Mouse (Mus musculus): ENCODE results near the gene Sh3rf3.
A peak's percentile ranks its signal among the peaks of the same experiment; 100 is the strongest.

The Sh3rf3 gene

DNA sequence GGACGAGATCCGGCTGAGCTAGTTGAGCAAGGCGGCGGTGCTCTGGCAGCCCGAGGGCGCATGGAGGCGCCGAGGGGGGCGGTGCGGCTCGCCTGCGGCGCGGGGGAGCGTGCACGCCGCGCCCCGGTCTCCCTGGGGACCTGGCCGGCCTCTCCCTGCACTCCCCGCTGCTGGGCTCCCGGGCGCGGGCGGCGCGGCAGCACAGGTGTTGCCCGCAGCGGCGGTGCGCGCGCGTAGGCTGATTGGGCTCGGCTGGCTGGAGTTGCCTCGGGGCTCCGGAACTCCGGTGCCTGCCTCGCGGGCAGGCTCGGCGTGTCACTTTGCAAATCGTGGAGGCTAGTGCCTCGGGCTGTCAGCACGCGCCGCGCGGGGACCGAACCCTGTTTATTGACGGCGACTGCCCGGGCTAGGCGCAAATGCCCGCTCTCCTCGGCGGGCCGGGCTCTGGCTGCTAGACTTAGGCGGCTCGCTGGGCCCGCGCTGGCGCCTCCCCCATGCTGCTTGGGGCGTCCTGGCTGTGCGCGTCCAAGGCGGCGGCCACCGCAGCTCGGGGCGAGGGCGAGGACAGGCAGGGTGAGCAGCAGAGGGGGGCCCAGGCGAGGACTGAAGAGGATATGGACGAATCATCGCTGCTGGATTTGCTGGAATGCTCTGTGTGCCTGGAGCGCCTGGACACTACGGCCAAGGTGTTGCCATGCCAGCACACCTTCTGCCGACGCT is at the start of gene Sh3rf3:
Gene Sh3rf3, plus strand, starts transcription at position 279 of the 720 bp plus-strand sequence.
- DNase-seq: peak; percentile 3

DNA sequence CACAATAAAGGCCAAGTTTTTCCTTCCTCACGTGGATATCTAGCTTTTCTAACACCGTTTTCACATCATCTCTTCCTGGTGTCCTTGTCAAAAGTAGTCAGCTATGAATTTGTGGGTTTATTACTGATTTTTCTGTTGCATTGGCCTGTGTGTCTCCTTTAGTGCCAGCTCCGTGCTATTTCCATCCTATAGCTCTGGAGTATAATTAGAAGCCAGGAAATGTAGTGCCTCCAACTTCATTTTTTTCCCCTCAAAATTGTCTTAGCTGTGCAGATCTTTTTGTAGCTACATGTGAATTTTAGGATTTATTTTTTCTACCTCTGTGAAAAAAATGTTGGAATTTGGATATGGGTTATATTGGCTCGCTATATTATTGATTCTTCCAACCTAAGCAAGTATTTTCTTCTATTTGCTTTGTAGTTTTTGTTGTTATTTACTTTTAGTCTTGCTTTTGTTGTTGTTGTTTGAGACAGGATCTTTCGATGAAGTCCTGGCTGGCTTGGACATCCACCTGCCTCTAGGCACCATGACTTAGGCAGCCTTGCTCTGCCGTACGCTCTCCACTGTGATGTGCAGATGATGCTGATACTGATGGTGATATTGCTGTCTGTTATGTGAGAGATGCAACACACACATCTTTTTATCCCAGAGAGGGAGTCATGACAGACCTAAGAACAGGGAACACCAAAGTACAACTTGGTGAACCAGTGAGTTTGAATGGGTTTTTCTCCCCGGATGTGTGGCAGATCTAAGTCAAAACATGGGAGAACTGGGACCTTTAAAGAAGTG is 24.5 kb upstream of the Sh3rf3 start:
- DNase-seq: no peak

DNA sequence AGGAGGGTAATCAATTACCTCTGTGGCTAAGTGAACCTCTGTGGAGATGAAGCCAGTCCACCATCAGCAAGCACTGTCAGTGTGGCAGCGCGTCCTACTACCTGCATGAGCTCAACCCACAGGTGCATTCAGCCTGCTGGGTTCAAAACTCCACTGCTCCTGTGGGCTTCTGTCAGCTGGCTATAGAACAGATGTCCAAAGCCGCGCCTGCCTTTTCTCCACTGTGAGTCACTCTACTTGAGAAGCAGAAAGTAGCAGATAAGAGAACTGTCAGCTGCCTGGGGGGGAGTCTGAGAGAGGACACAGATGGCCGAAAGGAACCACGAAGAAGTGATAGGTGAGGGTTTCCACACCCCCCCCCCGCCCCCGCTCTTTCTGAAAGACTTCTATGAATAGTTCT is 15.6 kb upstream of the Sh3rf3 start:
- DNase-seq: no peak

DNA sequence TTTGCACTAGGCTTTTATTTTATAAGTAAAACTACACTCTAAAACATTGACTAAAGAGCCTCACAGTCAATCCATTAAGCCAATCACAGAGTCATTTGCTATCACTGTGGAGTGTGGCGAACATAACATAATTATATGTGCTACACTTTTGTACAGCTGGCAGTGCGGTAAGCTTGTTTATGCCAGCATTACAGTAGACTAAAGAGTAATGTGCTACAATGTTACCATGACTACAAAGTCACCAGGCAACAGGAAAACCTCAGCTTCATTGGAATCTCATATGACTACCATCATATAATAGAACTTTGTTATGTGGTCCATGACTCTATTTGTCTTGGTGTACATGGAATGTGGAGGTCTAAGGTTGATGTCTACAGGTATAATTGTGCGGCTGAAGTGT is 15.0 kb upstream of the Sh3rf3 start:
- DNase-seq: no peak

DNA sequence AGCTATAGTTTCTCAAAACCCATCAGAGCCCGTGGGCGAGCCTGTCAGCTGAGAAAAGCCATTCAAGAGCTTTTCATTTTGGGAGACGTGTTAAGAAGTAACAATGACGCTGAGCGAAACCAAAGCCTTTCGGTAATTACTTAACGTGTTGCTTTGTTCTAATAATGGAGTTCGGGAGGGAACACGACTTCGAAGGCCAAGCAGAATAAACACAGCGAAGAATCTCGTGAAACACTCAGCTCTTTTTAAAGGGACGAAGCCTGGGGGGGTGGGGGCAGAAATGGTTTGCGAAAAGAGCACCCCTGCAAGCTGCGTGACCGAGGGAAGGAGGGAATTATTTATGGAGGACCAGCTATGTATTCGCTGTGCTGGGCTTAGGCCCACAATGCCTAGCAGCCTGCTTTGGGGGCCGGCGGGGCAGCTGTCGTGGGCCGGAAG is 12.1 kb upstream of the Sh3rf3 start:
- no peak for DNase-seq

DNA sequence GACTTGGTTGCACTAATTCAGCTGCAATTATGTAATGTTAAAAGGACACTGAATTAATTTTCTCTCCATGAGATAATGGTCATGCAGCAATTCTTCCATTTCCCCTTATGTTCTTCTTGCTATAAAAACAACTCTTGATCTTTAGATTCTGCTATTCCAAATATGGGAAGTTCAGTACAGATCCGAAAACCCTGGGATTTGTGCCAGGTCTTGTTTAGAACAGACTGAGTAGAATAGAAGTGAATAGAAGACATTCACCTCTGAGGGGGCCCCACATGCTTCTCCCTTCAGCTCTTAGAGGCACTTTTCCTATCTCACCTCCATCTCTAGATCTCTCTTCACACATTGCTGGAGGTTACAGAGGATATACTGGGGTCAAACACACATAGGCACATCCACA is 10.8 kb upstream of the Sh3rf3 start:
- DNase-seq: no peak

DNA sequence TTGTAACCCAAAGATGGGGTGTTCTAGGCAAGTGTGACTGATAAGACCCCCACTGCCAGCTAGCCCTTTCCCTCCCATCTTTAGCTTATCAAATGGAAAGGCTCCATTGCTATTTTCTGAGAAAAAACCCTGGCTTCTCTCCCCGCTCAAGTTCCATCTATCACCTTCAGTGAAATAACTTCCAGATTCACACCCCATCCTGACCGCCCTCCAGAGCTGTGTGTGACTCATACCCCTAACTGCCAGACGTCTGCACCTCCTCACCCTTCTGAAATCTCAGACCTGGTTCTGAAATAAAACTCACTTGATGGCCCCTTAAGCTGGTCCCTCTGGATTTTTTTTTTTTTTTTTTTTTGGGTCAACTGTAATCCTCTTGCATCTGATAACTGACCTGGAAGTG is 5.2 kb upstream of the Sh3rf3 start:
- DNase-seq: no peak

DNA sequence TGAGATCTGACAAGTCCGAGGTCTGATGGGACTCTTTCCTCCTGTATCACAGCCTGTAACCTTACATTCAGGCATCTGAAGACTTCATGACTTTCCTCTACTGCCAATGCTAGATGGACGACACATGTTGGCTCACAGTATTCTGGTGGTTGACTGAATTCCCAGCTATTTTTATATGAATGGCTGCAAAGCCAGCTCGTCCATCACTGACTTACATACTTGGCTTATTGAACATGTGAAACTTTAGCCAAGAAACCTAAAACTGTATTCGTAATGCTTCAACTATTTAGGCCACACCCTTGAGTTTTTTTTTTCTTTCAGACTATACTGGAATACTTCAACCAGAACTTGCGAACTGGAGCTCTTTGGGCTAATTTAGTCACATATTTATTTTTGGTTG is 3.0 kb upstream of the Sh3rf3 start:
- DNase-seq: no peak

DNA sequence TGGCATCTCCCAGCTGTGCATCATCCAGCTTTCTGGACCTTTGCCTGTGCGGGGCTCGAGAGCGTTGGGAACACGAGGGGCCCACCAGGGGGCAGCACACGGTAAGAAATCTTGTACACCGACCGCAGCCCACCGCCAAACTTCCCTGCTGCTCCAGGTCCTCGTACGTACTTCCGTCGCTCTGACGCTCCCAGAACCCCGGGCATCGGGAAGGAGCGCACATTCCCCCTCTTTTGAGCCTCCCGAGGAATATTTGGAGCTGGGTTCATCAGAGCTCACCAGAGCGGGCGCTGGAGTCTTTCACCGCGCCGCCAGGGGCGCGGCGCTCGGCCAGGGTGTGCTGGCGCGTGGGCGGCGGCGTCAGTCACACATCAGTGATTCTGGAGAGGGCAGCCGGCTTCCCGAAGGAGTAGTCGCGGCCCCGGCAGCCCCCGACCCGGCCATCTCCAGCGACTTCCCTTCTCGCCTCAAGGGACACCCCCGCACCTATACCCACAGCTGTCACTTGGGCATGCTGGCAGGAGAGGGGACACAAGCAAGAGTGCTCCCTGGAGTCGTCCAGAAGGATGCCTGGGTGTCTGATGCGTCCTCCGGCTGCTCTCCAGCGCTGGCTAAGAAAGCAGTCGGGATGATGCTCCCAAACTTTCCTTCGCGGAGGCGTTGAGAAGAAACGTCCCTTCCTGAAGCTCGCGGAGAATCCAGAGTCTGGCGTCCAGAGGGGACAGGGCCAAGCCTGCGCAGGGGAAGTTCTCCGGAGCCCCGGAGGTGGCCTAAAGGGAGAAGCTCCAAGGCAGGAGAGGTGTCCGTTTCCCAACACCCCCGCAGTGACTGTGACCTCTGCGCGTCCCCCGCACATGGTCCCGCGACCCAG is 714 bp upstream of the Sh3rf3 start:
- DNase-seq: peak; percentile 42

DNA sequence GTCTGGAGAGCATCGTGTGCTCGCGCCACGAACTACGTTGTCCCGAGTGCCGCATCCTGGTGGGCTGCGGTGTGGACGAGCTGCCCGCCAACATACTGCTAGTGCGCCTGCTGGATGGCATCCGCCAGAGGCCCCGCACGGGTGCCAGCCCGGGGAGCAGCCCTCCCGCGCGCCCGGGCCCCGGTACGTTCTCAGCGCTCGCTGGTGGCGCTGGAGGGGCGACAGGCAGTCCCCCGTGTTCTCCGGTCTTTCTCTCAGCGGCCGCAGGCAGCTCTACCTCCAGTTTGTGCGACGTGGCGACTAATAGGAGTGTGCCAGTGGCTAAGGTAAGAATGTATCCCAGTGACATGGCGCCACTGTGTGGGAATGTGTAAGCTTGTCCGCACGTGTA is 637 bp downstream of the Sh3rf3 start:
- DNase-seq: no peak

DNA sequence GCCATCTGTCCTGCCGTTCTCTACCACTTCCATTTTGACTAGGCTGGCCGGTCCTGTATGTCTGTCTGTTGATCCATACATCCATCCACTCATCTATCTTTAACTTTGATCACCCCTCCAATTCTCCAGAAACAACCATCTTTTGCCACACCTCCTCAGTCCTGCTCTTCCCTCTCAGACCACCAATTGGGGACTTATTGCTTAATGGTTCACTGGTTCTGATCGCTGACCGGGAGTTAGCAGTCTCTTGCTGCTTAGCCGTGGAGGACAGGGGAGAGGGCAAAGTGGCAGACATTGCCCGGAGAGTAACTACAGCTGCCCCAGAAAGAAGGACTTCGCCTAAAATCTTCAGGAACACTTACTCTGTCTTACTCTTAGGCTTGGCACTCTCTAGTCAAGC is 1.3 kb downstream of the Sh3rf3 start:
- DNase-seq: no peak

DNA sequence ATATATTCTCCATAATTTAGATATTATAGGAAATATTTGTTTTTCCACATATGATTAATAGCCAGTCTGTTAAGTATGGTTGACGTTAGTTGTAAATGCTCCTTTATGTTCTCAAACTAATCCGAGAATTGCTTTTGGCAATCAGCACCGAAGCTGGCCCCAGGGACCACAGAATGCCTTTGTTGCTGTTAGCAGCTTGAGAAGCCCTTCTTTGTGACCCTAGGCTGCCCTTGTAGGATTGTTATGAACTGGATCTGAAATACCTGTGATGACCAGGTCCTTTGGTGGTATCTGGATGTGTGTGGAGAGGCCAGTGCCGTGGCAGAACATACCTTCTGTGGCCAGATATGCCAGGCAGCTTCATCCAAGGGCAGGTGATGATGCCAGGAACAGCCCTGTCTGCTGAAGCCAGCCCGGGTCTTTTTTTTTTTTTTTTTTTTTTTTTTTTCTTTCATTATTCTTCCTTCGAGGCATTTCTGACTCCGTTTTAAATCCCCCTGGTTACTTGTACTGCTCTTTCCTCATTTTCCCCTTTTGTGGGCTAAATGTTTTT is 10.9 kb downstream of the Sh3rf3 start:
- DNase-seq: no peak

DNA sequence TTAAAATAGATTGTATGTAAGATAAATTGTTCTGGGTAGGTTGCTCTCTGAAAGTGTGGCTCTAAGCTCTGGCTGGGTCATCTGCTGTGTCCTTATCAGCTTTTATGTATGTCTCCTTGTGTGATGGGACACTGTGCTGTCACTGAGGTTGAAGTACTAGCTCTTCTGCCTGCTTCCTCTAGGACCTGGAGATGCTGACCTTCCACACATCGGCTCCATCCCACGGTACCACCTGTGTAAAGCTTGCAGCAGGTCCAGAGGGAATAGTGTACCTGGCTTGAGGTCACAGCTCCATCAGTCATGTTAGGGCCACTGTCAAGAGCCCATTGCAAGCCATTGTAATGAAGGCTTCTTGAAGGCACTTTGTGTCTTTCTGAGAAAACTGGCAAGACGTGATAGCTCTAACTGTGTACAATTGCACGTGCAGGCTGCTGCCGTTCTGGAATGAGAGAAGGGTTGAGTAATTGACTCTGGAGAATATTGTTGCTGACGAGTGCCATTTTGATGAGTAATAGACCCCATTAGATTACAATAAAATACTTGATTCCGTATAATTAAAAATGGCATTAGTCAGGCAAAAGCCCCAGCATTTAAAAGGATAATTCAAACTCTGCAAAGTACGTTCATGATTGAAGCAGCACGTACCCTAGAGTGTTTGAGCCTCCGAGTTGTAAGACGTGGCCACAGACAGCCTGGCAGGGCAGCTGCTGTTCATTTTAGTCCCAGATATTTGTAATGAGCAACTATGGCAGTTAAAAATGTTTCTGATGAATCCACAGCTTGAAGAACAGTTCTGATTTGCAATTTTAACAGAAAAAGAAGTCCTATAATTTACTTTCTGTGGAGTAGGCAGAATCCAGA is 16.3 kb downstream of the Sh3rf3 start:
- no peak for DNase-seq

DNA sequence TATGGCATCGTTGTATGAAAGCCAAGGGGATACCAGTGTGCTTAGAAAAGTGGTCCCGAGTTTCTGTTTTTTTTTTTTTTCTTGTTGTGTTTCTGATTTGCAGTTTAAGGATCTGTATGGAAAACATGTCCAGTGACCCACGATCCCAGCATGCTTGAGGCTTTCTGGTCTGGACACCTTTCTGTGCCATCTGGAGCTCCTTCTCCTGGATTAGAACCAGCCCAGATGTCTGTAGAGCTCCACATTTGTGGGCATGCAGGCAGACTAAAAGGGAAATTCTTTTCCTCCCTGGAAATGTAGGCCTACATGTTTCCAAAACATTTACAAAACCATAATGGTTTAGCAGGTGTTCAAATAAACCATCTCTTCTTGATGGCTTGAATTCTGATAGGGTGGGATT is 20.0 kb downstream of the Sh3rf3 start:
- no peak for DNase-seq

DNA sequence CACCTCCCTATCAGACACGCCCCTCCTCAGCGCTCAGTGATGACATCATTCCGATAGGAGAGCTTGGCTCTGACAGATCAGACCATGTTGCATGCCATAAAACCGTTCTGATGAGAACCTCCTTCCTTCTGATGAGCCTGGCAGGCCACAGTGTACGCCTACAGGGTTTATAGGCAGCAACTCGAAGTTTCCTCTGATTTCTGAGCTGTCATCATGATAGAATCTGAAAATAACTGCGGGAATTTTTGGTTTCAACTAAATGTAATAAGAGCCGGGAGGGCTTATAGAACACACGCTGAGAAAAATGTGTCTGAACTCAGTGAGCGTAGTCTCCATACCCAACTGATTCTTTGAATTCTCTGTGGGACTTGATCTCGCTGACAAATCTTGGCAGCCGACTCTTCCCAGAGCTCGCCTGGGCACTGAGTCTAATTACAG is 20.6 kb downstream of the Sh3rf3 start:
- DNase-seq: no peak

DNA sequence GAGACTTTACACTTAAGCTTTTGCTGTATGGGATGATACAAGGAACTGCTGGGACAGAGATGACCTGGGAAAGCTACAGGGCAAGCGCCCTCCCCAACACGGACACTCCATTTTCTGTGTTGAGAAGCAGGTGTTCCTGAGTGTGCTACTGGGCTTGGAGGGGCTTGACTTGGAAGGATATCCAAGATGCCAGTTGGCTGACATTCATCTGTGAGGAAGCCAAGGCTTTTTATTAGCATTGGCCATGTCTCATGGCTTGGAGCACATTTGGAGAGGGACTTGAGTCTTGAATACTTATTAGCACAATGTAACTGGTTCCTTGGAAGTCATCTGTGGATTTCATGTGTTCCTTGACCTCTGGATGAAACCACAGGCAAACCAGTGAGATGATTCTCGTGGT is 23.2 kb downstream of the Sh3rf3 start:
- no peak for DNase-seq

DNA sequence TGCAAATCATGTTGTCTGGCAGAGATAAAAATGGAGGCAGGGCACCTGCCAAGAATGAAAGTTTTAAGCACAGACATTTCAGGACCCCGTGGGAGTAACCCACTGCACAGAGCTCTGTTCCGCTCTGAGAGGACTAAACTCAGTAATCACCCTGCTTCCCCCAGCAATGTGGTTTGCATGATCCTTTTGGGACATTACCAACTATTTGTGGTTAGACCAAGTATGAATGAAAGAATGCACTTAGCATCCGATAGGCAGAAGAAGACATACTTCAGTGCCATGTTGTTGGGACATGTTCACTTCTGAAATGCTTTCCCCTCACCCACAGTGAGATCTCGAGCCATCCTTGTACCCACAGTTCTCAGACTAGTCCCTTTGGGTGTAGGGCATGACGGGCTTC is 24.3 kb downstream of the Sh3rf3 start:
- DNase-seq: no peak

DNA sequence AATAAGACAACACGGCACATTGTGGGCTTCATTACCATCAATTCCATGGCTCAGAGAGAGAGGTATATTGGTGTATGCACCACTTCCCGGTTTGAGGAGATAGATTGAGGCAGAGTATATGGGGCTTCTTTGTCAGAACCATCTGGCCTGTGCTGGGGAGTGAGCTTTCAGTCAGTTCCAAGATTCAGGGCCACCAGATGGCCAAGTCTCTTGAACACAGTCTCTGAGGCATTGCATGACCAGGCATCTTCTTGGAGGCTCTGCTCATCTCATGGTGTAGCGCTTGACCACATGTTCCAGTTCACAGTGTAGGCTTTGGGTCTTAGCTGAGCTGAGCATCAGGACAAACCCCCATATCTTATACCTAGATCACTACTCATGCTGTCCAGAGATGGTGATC is 28.8 kb downstream of the Sh3rf3 start:
- DNase-seq: no peak

DNA sequence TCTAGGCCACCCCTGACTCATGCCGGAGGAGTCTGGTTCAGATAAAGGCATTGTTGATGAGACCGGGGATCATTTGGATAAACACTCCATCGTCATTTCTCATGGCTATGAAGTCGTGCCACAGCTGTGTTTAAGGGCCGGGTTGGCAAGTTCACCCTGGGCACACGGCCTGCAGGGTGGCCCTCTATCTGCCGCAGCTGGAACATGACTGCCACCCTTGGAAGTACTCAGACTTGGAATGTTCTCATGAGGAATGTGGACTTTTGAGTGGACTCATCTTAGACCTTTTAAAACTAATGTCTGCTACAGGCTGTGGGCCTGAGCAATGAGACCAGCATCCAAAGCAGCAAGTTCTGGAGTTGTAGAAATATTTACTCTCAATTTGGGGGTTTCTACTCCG is 29.9 kb downstream of the Sh3rf3 start:
- no peak for DNase-seq

DNA sequence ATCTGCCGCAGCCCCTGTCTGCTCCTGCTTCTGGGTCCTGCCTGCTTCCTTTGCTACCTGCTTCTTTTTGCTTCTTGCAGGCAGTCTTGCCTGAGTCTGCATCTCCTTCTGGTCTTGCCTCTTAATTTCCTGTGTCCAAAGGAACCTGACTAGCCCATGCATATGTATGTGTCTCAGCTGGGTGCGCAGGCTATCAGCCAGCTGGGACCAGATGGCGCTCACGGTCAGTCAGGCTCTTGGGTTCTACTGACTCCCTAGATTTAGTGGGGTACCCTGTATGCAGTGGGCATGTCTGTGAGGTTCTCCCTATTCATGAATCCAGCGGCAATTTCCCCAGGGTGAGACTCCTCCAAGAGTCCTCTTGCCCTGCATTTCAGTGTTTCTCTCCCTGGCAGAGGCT is 35.0 kb downstream of the Sh3rf3 start:
- no peak for DNase-seq

DNA sequence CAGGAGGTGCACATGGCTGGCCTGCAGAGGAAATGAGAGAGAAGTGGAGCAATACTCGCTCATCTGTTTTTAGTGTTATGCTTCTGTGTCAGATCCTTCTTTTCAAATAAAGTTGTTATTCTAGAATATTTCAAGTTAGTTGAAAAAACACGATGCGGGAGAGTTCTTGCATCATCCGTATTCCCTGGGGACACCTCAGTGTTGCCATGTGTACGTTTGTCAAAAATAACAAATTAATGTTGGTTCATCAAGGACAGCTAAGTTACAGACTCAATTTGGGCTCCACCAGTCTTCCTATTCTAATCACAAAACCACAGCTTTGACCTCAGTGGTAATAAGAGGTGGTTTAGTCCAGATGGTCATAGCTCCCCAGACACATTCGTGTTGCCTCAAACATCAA is 35.4 kb downstream of the Sh3rf3 start:
- no peak for DNase-seq

DNA sequence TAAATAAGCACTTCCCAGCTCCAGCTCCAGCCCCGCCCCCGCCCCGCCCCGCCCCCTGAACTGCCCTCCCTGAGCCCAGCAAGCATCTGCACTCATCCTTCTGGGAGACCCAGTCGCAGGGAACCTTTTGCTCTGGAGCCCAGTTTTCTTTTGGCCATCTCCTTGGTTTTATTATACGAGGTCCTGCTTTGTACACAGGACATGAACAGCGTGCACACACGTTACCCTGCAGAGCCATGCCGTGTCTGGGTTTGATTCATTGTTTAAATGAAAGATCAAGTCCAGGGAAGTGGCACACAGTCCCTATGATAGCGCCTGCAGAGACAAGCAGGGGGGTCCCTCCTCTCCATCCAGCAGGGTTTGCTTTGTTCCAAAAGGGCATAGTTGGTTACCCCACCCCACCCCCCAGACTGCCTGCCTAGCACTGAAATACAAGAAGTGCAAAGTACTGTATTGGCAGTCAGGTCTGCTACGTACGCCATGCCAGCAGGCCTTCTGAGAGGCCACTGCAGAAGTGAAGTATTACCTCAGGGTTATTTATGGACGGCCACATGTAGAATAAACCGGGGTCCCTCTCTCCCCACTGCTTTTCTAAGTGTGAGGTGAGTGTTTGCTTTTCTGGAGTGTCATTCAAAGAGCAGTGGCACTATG is 41.5 kb downstream of the Sh3rf3 start:
- no peak for DNase-seq
